Mouse (Mus musculus): ENCODE measurements around the gene Filip1l. TPM values are rescaled to one million over a fixed set of nuclear protein-coding genes. Genes with fewer than 3 reads are reported as not detected.

The Filip1l gene
- total RNA-seq, 2 experiments from 2014 or later = 3.2 to 4.6 TPM

Other genes with a start within 250 kb of the Filip1l start
- 10 to 100 TPM; 95.9 to 98.4 TPM for gene Tomm70a, start 231.4 kb upstream of the Filip1l start, total RNA-seq (2021)
- 10 to 100 TPM; 10.7 to 14.0 TPM for gene Nit2, start 185.8 kb upstream of the Filip1l start, total RNA-seq (2021)
- 10 to 100 TPM; 40.2 to 40.3 TPM for gene Tbc1d23, start 121.6 kb upstream of the Filip1l start, total RNA-seq (2021)
- gene Tmem30c, start 60.2 kb upstream of the Filip1l start, total RNA-seq (2021) = under 1 TPM; 0.42 to 0.43 TPM